Mouse (Mus musculus) spleen, adult 12 weeks (tissue): ENCODE data around the gene Cryl1.
A peak's percentile ranks its signal among the peaks of the same experiment; 100 is the strongest.

ENCODE experiments used
- DNase-seq: peaks from one replicate; pipeline ENCODE4 v3.0.0; 2022; ENCODE audit warnings: low spot score

The Cryl1 gene

GRCm38 (mm10) chr14:57398065-57398757 is at the start of gene Cryl1:
TSS of gene Cryl1 (minus strand) at chr14:57398529.
- peak; percentile 95 for DNase-seq

GRCm38 (mm10) chr14:57430451-57430850 is 32.1 kb upstream of the Cryl1 start:
- no peak for DNase-seq

GRCm38 (mm10) chr14:57424212-57424561 is 25.9 kb upstream of the Cryl1 start:
- DNase-seq = no peak

- DNase-seq = peak; percentile 82
Observed at GRCm38 (mm10) chr14:57423432-57424211, 25.3 kb upstream of the Cryl1 start, which contains the start of gene Ift88. TSS of gene Ift88 (plus strand) at chr14:57424062.

GRCm38 (mm10) chr14:57417187-57417586 is 18.9 kb upstream of the Cryl1 start:
- DNase-seq = no peak

- no peak for DNase-seq
Observed at GRCm38 (mm10) chr14:57412166-57412565, 13.8 kb upstream of the Cryl1 start.

- no peak for DNase-seq
Observed at GRCm38 (mm10) chr14:57409106-57409505, 10.8 kb upstream of the Cryl1 start.

- DNase-seq = no peak
Observed at GRCm38 (mm10) chr14:57408100-57408499, 9.8 kb upstream of the Cryl1 start.

- no peak for DNase-seq
Observed at GRCm38 (mm10) chr14:57407039-57407987, 9.0 kb upstream of the Cryl1 start.

GRCm38 (mm10) chr14:57402815-57403214 is 4.5 kb upstream of the Cryl1 start:
- DNase-seq = no peak

GRCm38 (mm10) chr14:57398813-57399427 is 591 bp upstream of the Cryl1 start:
- no peak for DNase-seq

GRCm38 (mm10) chr14:57397221-57397620 is 1.1 kb downstream of the Cryl1 start:
- DNase-seq = no peak

- DNase-seq = no peak
Observed at GRCm38 (mm10) chr14:57395470-57395869, 2.9 kb downstream of the Cryl1 start.

- DNase-seq = no peak
Observed at GRCm38 (mm10) chr14:57392278-57392677, 6.1 kb downstream of the Cryl1 start.

- DNase-seq = no peak
Observed at GRCm38 (mm10) chr14:57391621-57392020, 6.7 kb downstream of the Cryl1 start.

GRCm38 (mm10) chr14:57386758-57387561 is 11.4 kb downstream of the Cryl1 start:
- DNase-seq = no peak

GRCm38 (mm10) chr14:57385667-57386066 is 12.7 kb downstream of the Cryl1 start:
- no peak for DNase-seq

GRCm38 (mm10) chr14:57377531-57377930 is 20.8 kb downstream of the Cryl1 start:
- DNase-seq = no peak

- no peak for DNase-seq
Observed at GRCm38 (mm10) chr14:57376956-57377355, 21.4 kb downstream of the Cryl1 start.

GRCm38 (mm10) chr14:57376016-57376415 is 22.3 kb downstream of the Cryl1 start:
- DNase-seq = no peak

- DNase-seq = no peak
Observed at GRCm38 (mm10) chr14:57375205-57375604, 23.1 kb downstream of the Cryl1 start.
